Mouse (Mus musculus) bone marrow macrophage, adult 2 months (primary cell): ENCODE measurements around the gene Izumo1r.

ENCODE experiments used
- CTCF ChIP-seq: IDR thresholded peaks from 2 replicates; pipeline ENCODE4 v1.5.1; 2012; ENCODE audit warnings: low read depth, mild to moderate bottlenecking, low read length, moderate library complexity
- POLR2A ChIP-seq: IDR thresholded peaks from 2 replicates; pipeline ENCODE4 v1.6.1; 2012; ENCODE audit warnings: mild to moderate bottlenecking, low read depth, low read length, borderline replicate concordance

- TF ChIP-seq CTCF (no peak), POLR2A (no peak)
These were observed 38.5 kb upstream of the Izumo1r start for GRCm38 (mm10) chr9:14942143-14942720.
